Mouse (Mus musculus): ENCODE data around the gene Ebf3.

GRCm38 (mm10) chr7:137308061-137309060 lies 5.9 kb downstream of the Ebf3 start:
- TF ChIP-seq CTCF (IDR thresholded peaks at IDR 0.05; ENCODE audit: low read depth, low read length) (no peak), POLR2A (IDR thresholded peaks at IDR 0.05; ENCODE audit: borderline replicate concordance, low read depth, low read length) (no peak)

Measured in bone marrow macrophage, adult 2 months (primary cell).